Mouse (Mus musculus) lung, postnatal 36 days (tissue): ENCODE data around the gene Stip1.
"Not testable (repeated sequence)": the region's sequence is repeated elsewhere in the genome, so short reads cannot be mapped to it uniquely, and the experiment has no call there.

Experiments used
- DNase-seq: peaks from one replicate; pipeline ENCODE4 v3.0.0; 2022; ENCODE audit warnings: mixed read lengths

The Stip1 gene

GRCm38 (mm10) chr19:7012426-7012825 is 27.3 kb downstream of the Stip1 start:
- no peak for DNase-seq

GRCm38 (mm10) chr19:7006892-7007593 is 32.7 kb downstream of the Stip1 start:
- no peak for DNase-seq

GRCm38 (mm10) chr19:6999360-7000063 is 40.3 kb downstream of the Stip1 start:
- no peak for DNase-seq

GRCm38 (mm10) chr19:6997721-6998290 is 42.0 kb downstream of the Stip1 start:
- no peak for DNase-seq

- DNase-seq: peak; percentile 96
Observed at GRCm38 (mm10) chr19:6996006-6996405, 43.8 kb downstream of the Stip1 start, which contains the start of the genes Nudt22 and Trpt1. Gene Nudt22, minus strand, starts transcription at chr19:6996117. Gene Trpt1, plus strand, starts transcription at chr19:6996131.

GRCm38 (mm10) chr19:6995255-6995991 is 44.3 kb downstream of the Stip1 start:
- DNase-seq: no peak

- DNase-seq: no peak
Observed at GRCm38 (mm10) chr19:6994489-6994888, 45.3 kb downstream of the Stip1 start.

GRCm38 (mm10) chr19:6994002-6994401 is 45.8 kb downstream of the Stip1 start:
- no peak for DNase-seq

- no peak for DNase-seq
Observed at GRCm38 (mm10) chr19:6993011-6993770, 46.6 kb downstream of the Stip1 start.

- DNase-seq: peak; percentile 99
Observed at GRCm38 (mm10) chr19:6992011-6992858, 47.5 kb downstream of the Stip1 start, which contains the start of gene Dnajc4. Gene Dnajc4, minus strand, starts transcription at chr19:6992572.

GRCm38 (mm10) chr19:6991166-6991565 is 48.6 kb downstream of the Stip1 start:
- not testable (repeated sequence) for DNase-seq

GRCm38 (mm10) chr19:6990712-6991111 is 49.1 kb downstream of the Stip1 start:
- DNase-seq: no peak

- DNase-seq: no peak
Observed at GRCm38 (mm10) chr19:6989251-6989650, 50.5 kb downstream of the Stip1 start.

GRCm38 (mm10) chr19:6987904-6988285 is 51.9 kb downstream of the Stip1 start:
- no peak for DNase-seq

GRCm38 (mm10) chr19:6987061-6987903 is 52.5 kb downstream of the Stip1 start, which contains the start of gene Vegfb:
Gene Vegfb, minus strand, starts transcription at chr19:6987651.
- peak; percentile 55 for DNase-seq

GRCm38 (mm10) chr19:6985951-6986708 is 53.6 kb downstream of the Stip1 start:
- DNase-seq: no peak

GRCm38 (mm10) chr19:6985300-6985699 is 54.5 kb downstream of the Stip1 start:
- no peak for DNase-seq

GRCm38 (mm10) chr19:6983621-6984020 is 56.1 kb downstream of the Stip1 start:
- DNase-seq: no peak

- no peak for DNase-seq
Observed at GRCm38 (mm10) chr19:6981465-6981864, 58.3 kb downstream of the Stip1 start.
